Mouse (Mus musculus): ENCODE measurements around the gene Slc25a16. TPM values are rescaled to one million over a fixed set of nuclear protein-coding genes. Genes with fewer than 3 reads are reported as not detected.

Slc25a16 gene
- polyA plus RNA-seq, 1 experiment from 2014 or later: 13.3 TPM

Other genes starting within 250 kb of the Slc25a16 start
- gene Stox1, start 194.5 kb upstream of the Slc25a16 start, polyA plus RNA-seq (2016; fragmentation: Nextera tagmentation; extraction: Ambion mirVana): 0.98 and 1.1 TPM in 2 replicates
- 89.7 and 93.6 TPM in 2 replicates for gene Ccar1, start 128.3 kb upstream of the Slc25a16 start, polyA plus RNA-seq (2016; fragmentation: Nextera tagmentation; extraction: Ambion mirVana)
- gene Tet1, start 11.6 kb upstream of the Slc25a16 start, polyA plus RNA-seq (2016; fragmentation: Nextera tagmentation; extraction: Ambion mirVana): 28.7 and 35.4 TPM in 2 replicates
- 25.5 and 26.5 TPM in 2 replicates for gene Dna2, start 26.4 kb downstream of the Slc25a16 start, polyA plus RNA-seq (2016; fragmentation: Nextera tagmentation; extraction: Ambion mirVana)
- gene Rufy2, start 59.6 kb downstream of the Slc25a16 start, polyA plus RNA-seq (2016; fragmentation: Nextera tagmentation; extraction: Ambion mirVana): 14.6 and 15.9 TPM in 2 replicates
- 70.7 and 77.3 TPM in 2 replicates for gene Hnrnph3, start 103.6 kb downstream of the Slc25a16 start, polyA plus RNA-seq (2016; fragmentation: Nextera tagmentation; extraction: Ambion mirVana)
- 0.68 and 0.78 TPM in 2 replicates for gene Pbld2, start 103.7 kb downstream of the Slc25a16 start, polyA plus RNA-seq (2016; fragmentation: Nextera tagmentation; extraction: Ambion mirVana)
- gene Pbld1, start 139.5 kb downstream of the Slc25a16 start, polyA plus RNA-seq (2016; fragmentation: Nextera tagmentation; extraction: Ambion mirVana): 0.40 and 0.87 TPM in 2 replicates
- not detected in 2 replicates for gene Atoh7, start 179.0 kb downstream of the Slc25a16 start, polyA plus RNA-seq (2016; fragmentation: Nextera tagmentation; extraction: Ambion mirVana)